Mouse (Mus musculus) embryonic fibroblast, embryonic 13.5 days (primary cell): ENCODE measurements around the gene Fcho1.

ENCODE experiments used
- CTCF ChIP-seq: IDR thresholded peaks from 2 replicates; pipeline ENCODE4 v1.5.1; 2011; ENCODE audit warnings: mild to moderate bottlenecking, control low read depth, low read length, moderate library complexity, borderline replicate concordance; ENCODE audit not compliant: insufficient read depth
- POLR2A ChIP-seq: IDR thresholded peaks from 2 replicates; pipeline ENCODE4 v1.6.1; 2011; ENCODE audit warnings: low read depth, mild to moderate bottlenecking, control low read depth, low read length, moderate library complexity

GRCm38 (mm10) chr8:71684701-71685100 is 40.8 kb downstream of the Fcho1 start:
- TF ChIP-seq CTCF (no peak), POLR2A (no peak)
